Mouse (Mus musculus): ENCODE data around the gene Gpx8. TPM values are rescaled to one million over a fixed set of nuclear protein-coding genes. Genes with fewer than 3 reads are reported as not detected.
A peak's percentile ranks its signal among the peaks of the same experiment; 100 is the strongest.

Gpx8 gene
- polyA plus RNA-seq (2012; fragmentation: generic; extraction: Trizol), result 68.8 TPM

- Histone ChIP-seq H3K79me2 (ENCODE audit: control insufficient read depth, insufficient read depth) (peaks cover 29% of the 10 kb centered on the region), H3K36me3 (ENCODE audit: control insufficient read depth, insufficient read depth) (no peaks in the 10 kb centered on the region), H3K27me3 (ENCODE audit: control insufficient read depth, insufficient read depth, insufficient read length) (no peaks in the 10 kb centered on the region), H3ac (ENCODE audit: control insufficient read depth, insufficient read length) (no peak within 1 kb of the TSS), H3K4me3 (peak within 1 kb of the TSS; percentile 51), H3K4me2 (ENCODE audit: low read depth) (peak within 1 kb of the TSS; percentile 91)
- TF ChIP-seq REST (IDR thresholded peaks at IDR 0.05; ENCODE audit: insufficient read depth, insufficient read length) (no peak), POLR2A (IDR thresholded peaks at IDR 0.05; ENCODE audit: insufficient read length, low read depth) (peak; percentile 35), E2F4 (IDR thresholded peaks at IDR 0.05; ENCODE audit: insufficient read depth) (no peak)
Measured at GRCm38 (mm10) chr13:113046211-113046883, at the start of gene Gpx8. Gpx8 (minus strand) TSS chr13:113046410.

- no peaks in the 10 kb centered on the region for H3K27me3 ChIP-seq (ENCODE audit: control insufficient read depth, insufficient read depth, insufficient read length)
- H3K4me3 ChIP-seq, result no peak overlapping the region
- no peaks in the 10 kb centered on the region for H3K79me2 ChIP-seq (ENCODE audit: control insufficient read depth, insufficient read depth)
- no peaks in the 10 kb centered on the region for H3K36me3 ChIP-seq (ENCODE audit: control insufficient read depth, insufficient read depth)
- TF ChIP-seq SRF (IDR thresholded peaks at IDR 0.05; ENCODE audit: control insufficient read depth, insufficient read length, low read depth) (no peak), MAX (IDR thresholded peaks at IDR 0.05; ENCODE audit: low read depth) (no peak)
- H3K4me2 ChIP-seq (ENCODE audit: low read depth), result no peak overlapping the region
- no peak overlapping the region for H3ac ChIP-seq (ENCODE audit: control insufficient read depth, insufficient read length)
Measured at GRCm38 (mm10) chr13:113094618-113095017, 48.4 kb upstream of the Gpx8 start.

- no peak overlapping the region for H3K4me2 ChIP-seq (ENCODE audit: low read depth)
- no peak overlapping the region for H3ac ChIP-seq (ENCODE audit: control insufficient read depth, insufficient read length)
- no peak overlapping the region for H3K4me3 ChIP-seq
- no peak for TF ChIP-seq E2F4 (IDR thresholded peaks at IDR 0.05; ENCODE audit: insufficient read depth)
- no peak for TF ChIP-seq MYOG (IDR thresholded peaks at IDR 0.05; ENCODE audit: control insufficient read depth in 1 of 3, insufficient read depth in 1 of 3, insufficient read length in 2 of 3, low read depth in 2 of 3)
- no peak for TF ChIP-seq USF1 (IDR thresholded peaks at IDR 0.05; ENCODE audit: low read depth)
- TF ChIP-seq MYOD1 (IDR thresholded peaks at IDR 0.05; ENCODE audit: control insufficient read depth in 1 of 3, insufficient read length in 2 of 3, low read depth in 2 of 3), result no peak
- TF ChIP-seq POLR2A (IDR thresholded peaks at IDR 0.05; ENCODE audit: insufficient read length, low read depth), result no peak
- TF ChIP-seq CEBPB (IDR thresholded peaks at IDR 0.05; ENCODE audit: insufficient read depth, poor library complexity, severe bottlenecking), result no peak
- TF ChIP-seq MAX (IDR thresholded peaks at IDR 0.05; ENCODE audit: low read depth), result no peak
- H3K36me3 ChIP-seq (ENCODE audit: control insufficient read depth, insufficient read depth), result no peaks in the 10 kb centered on the region
- H3K27me3 ChIP-seq (ENCODE audit: control insufficient read depth, insufficient read depth, insufficient read length), result no peaks in the 10 kb centered on the region
- no peaks in the 10 kb centered on the region for H3K79me2 ChIP-seq (ENCODE audit: control insufficient read depth, insufficient read depth)
Measured at GRCm38 (mm10) chr13:113090489-113090888, 44.3 kb upstream of the Gpx8 start.

- Histone ChIP-seq H3ac (ENCODE audit: control insufficient read depth, insufficient read length) (no peak overlapping the region), H3K4me2 (ENCODE audit: low read depth) (no peak overlapping the region), H3K36me3 (ENCODE audit: control insufficient read depth, insufficient read depth) (no peaks in the 10 kb centered on the region), H3K79me2 (ENCODE audit: control insufficient read depth, insufficient read depth) (no peaks in the 10 kb centered on the region), H3K27me3 (ENCODE audit: control insufficient read depth, insufficient read depth, insufficient read length) (no peaks in the 10 kb centered on the region), H3K4me3 (no peak overlapping the region)
- no peak for TF ChIP-seq POLR2A (IDR thresholded peaks at IDR 0.05; ENCODE audit: insufficient read length, low read depth)
- TF ChIP-seq TCF12 (IDR thresholded peaks at IDR 0.05; ENCODE audit: insufficient read depth, poor library complexity, severe bottlenecking), result no peak
- no peak for TF ChIP-seq CEBPB (IDR thresholded peaks at IDR 0.05; ENCODE audit: insufficient read depth, poor library complexity, severe bottlenecking)
- no peak for TF ChIP-seq REST (IDR thresholded peaks at IDR 0.05; ENCODE audit: insufficient read depth, insufficient read length)
- TF ChIP-seq MAX (IDR thresholded peaks at IDR 0.05; ENCODE audit: low read depth), result no peak
- TF ChIP-seq SRF (IDR thresholded peaks at IDR 0.05; ENCODE audit: control insufficient read depth, insufficient read length, low read depth), result no peak
- no peak for TF ChIP-seq MYOD1 (IDR thresholded peaks at IDR 0.05; ENCODE audit: control insufficient read depth in 1 of 3, insufficient read length in 2 of 3, low read depth in 2 of 3)
- TF ChIP-seq E2F4 (IDR thresholded peaks at IDR 0.05; ENCODE audit: insufficient read depth), result no peak
- TF ChIP-seq POLR2AphosphoS2 (IDR thresholded peaks at IDR 0.05; ENCODE audit: insufficient read length, low read depth), result no peak
- TF ChIP-seq TCF3 (IDR thresholded peaks at IDR 0.05; ENCODE audit: insufficient read length, low read depth), result no peak
- TF ChIP-seq MYOG (IDR thresholded peaks at IDR 0.05; ENCODE audit: control insufficient read depth in 1 of 3, insufficient read depth in 1 of 3, insufficient read length in 2 of 3, low read depth in 2 of 3), result no peak
Measured at GRCm38 (mm10) chr13:113087226-113088017, 41.2 kb upstream of the Gpx8 start.

GRCm38 (mm10) chr13:113084732-113085131 is 38.5 kb upstream of the Gpx8 start:
- Histone ChIP-seq H3K4me2 (ENCODE audit: low read depth) (no peak overlapping the region), H3K36me3 (ENCODE audit: control insufficient read depth, insufficient read depth) (no peaks in the 10 kb centered on the region)

More at GRCm38 (mm10) chr13:113084732-113085131, 38.5 kb upstream of the Gpx8 start:
- Histone ChIP-seq H3K79me2 (ENCODE audit: control insufficient read depth, insufficient read depth) (no peaks in the 10 kb centered on the region), H3K4me3 (no peak overlapping the region), H3ac (ENCODE audit: control insufficient read depth, insufficient read length) (no peak overlapping the region), H3K27me3 (ENCODE audit: control insufficient read depth, insufficient read depth, insufficient read length) (no peaks in the 10 kb centered on the region)
- TF ChIP-seq USF1 (IDR thresholded peaks at IDR 0.05; ENCODE audit: low read depth), result no peak
- TF ChIP-seq SRF (IDR thresholded peaks at IDR 0.05; ENCODE audit: control insufficient read depth, insufficient read length, low read depth), result no peak
- no peak for TF ChIP-seq REST (IDR thresholded peaks at IDR 0.05; ENCODE audit: insufficient read depth, insufficient read length)
- no peak for TF ChIP-seq MYOG (IDR thresholded peaks at IDR 0.05; ENCODE audit: control insufficient read depth in 1 of 3, insufficient read depth in 1 of 3, insufficient read length in 2 of 3, low read depth in 2 of 3)
- no peak for TF ChIP-seq CEBPB (IDR thresholded peaks at IDR 0.05; ENCODE audit: insufficient read depth, poor library complexity, severe bottlenecking)
- no peak for TF ChIP-seq POLR2AphosphoS2 (IDR thresholded peaks at IDR 0.05; ENCODE audit: insufficient read length, low read depth)
- TF ChIP-seq E2F4 (IDR thresholded peaks at IDR 0.05; ENCODE audit: insufficient read depth), result no peak
- TF ChIP-seq MYOD1 (IDR thresholded peaks at IDR 0.05; ENCODE audit: control insufficient read depth in 1 of 3, insufficient read length in 2 of 3, low read depth in 2 of 3), result no peak
- TF ChIP-seq POLR2A (IDR thresholded peaks at IDR 0.05; ENCODE audit: insufficient read length, low read depth), result no peak
- TF ChIP-seq TCF3 (IDR thresholded peaks at IDR 0.05; ENCODE audit: insufficient read length, low read depth), result no peak
- TF ChIP-seq TCF12 (IDR thresholded peaks at IDR 0.05; ENCODE audit: insufficient read depth, poor library complexity, severe bottlenecking), result no peak
- TF ChIP-seq MAX (IDR thresholded peaks at IDR 0.05; ENCODE audit: low read depth), result no peak

Data from myocyte (in vitro differentiated cells).